Mouse (Mus musculus) liver, embryonic 14.5 days (tissue): ENCODE data around the gene Hsdl2. TPM values are rescaled to one million over a fixed set of nuclear protein-coding genes. Genes with fewer than 3 reads are reported as not detected.
A peak's percentile ranks its signal among the peaks of the same experiment; 100 is the strongest.

Source experiments
- ATAC-seq: fragments of 200-750 bp; cut with Nextera tagmentation; 2 replicates; pipeline ENCODE4 v1.8.0; 2017; ENCODE audit warnings: moderate number of reproducible peaks, mild to moderate bottlenecking, moderate library complexity; ENCODE audit not compliant: insufficient read depth
- DNase-seq, 3 experiments: peaks; one replicate each; pipeline ENCODE4 v3.0.0-alpha.2; 2012 to 2013; ENCODE audit warnings: low read depth in 3 of 3, low spot score in 3 of 3
- H3K27ac ChIP-seq: fragments of 300-500 bp; sonication (generic); 2 replicates; pipeline ENCODE4 v1.5.1; 2014; ENCODE audit warnings: moderate library complexity, mild to moderate bottlenecking, control low read depth, inconsistent platforms
- H3K27me3 ChIP-seq: fragments of 300-500 bp; sonication (generic); 2 replicates; pipeline ENCODE4 v1.6.1; 2014; ENCODE audit warnings: mild to moderate bottlenecking, low read length, moderate library complexity; ENCODE audit not compliant: control insufficient read depth, insufficient read depth
- H3K36me3 ChIP-seq: fragments of 300-500 bp; sonication (generic); replicated peaks from 2 replicates; pipeline ENCODE4 v1.6.1; 2014; ENCODE audit warnings: low read depth; ENCODE audit not compliant: control insufficient read depth, insufficient read depth
- H3K4me1 ChIP-seq, 2 experiments: fragments of 200-500 bp in 1 of 2; fragments of 300-500 bp in 1 of 2; sonication (generic) in 1 of 2; replicated peaks; 2 replicates each; pipeline ENCODE4 v1.6.1; 2012 to 2014; ENCODE audit warnings: antibody characterized with exemption in 1 of 2, inconsistent platforms in 1 of 2, low read length in 1 of 2; ENCODE audit not compliant: control insufficient read depth in 2 of 2, insufficient read depth in 2 of 2
- H3K4me2 ChIP-seq: fragments of 300-500 bp; sonication (generic); 2 replicates; pipeline ENCODE4 v1.6.1; 2014; ENCODE audit warnings: low read depth, mild to moderate bottlenecking, control low read depth, moderate library complexity
- H3K4me3 ChIP-seq, 2 experiments: fragments of 200-500 bp in 1 of 2; fragments of 300-500 bp in 1 of 2; sonication (generic) in 1 of 2; 2 replicates each; pipeline ENCODE4 v1.5.1; 2012 to 2014; ENCODE audit warnings: low read depth in 2 of 2, low read length in 2 of 2, mild to moderate bottlenecking in 2 of 2, control low read depth in 1 of 2, inconsistent platforms in 1 of 2, moderate library complexity in 1 of 2; ENCODE audit not compliant: insufficient read depth in 1 of 2
- H3K9ac ChIP-seq: fragments of 300-500 bp; sonication (generic); replicated peaks from 2 replicates; pipeline ENCODE4 v1.6.1; 2014; ENCODE audit warnings: mild to moderate bottlenecking, control low read depth, moderate library complexity
- H3K9me3 ChIP-seq: fragments of 300-500 bp; sonication (generic); 2 replicates; pipeline ENCODE4 v1.6.1; 2016; ENCODE audit warnings: low read length, mixed read lengths; ENCODE audit not compliant: control insufficient read depth
- CTCF ChIP-seq: IDR thresholded peaks from 2 replicates; pipeline ENCODE4 v1.5.1; 2016; ENCODE audit warnings: antibody characterized with exemption, low read depth, control low read depth
- EP300 ChIP-seq: IDR thresholded peaks from 2 replicates; pipeline ENCODE4 v1.6.1; 2016; ENCODE audit warnings: antibody characterized with exemption, low read depth
- WGBS: fragments of 180-500 bp; shearing (Covaris S2); extraction: QIAGEN DNeasy Blood & Tissue Kit; methylation state at CpG from one replicate; pipeline ENCODE4 v1.1.7; 2014; ENCODE audit not compliant: insufficient replicate concordance; 5-methylcytosine and 5-hydroxymethylcytosine counted together
- polyA plus RNA-seq, 2 experiments: library from polyadenylated mRNA; depleted of rRNA in 1 of 2; stranded (reverse) in 1 of 2; unstranded in 1 of 2; fragments of >200 nt; fragmentation: Nextera tagmentation in 1 of 2; extraction: Ambion mirVana in 1 of 2; gene quantifications; 2 replicates each; pipeline versions ENCODE4 v1.2.1 to v1.2.3; 2012 to 2014

The Hsdl2 gene
- polyA plus RNA-seq, 2 experiments, result 10.4 to 16.3 TPM

DNA sequence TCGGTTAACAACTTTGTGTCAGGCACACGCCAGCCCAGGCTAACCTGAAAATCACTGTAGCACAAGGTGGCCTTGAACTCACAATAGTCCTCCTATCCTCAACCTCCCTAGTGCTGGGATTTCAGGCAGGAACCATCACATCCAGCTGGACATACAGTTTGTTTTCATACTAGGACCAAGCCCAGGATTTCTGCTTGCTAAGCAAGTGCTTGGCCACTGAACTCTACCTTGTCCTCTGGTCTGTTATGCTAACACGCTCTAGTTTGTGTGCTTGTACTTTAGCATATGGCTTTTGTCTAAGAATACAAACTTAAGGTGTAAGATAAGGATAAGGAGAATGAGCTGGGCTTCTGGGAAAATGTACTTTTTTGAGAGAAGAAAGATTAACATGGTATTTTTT is 63.1 kb downstream of the Hsdl2 start:
- 45% methylated on average over 3 of the region's 3 CpGs for WGBS
- Histone ChIP-seq H3K4me1 (peaks cover 45 to 57% of the 10 kb centered on the region in 2 experiments), H3K9me3 (no peaks in the 10 kb centered on the region), H3K27me3 (no peaks in the 10 kb centered on the region), H3K36me3 (no peaks in the 10 kb centered on the region), H3K4me3 (no peak overlapping the region), H3K4me2 (no peak overlapping the region; the same call in 1 of the 2 replicates), H3K9ac (no peak overlapping the region), H3K27ac (no peak overlapping the region; the same call in 1 of the 2 replicates)
- TF ChIP-seq CTCF, result no peak
- TF ChIP-seq EP300, result no peak
- DNase-seq (no peak), ATAC-seq (no peak)

DNA sequence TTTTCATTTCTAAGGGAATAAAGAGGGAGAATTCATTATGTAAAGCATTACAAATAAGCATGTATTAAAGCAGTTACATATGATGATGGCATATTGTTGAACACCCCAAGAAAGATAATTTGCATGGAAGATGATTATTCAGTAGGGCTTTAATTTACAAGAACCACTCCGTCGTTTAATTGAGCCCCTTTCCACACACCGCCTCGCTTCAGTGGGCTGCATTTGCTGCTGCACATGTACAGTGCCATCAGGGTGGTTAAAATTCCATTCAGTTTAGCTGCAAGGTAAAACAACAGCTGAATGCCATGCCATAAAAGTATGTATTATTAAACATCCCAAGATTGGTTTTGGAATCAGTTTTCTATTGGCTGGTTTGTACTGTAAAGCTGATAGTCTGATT is 63.6 kb downstream of the Hsdl2 start:
- Histone ChIP-seq H3K4me1 (peaks cover 47 to 53% of the 10 kb centered on the region in 2 experiments), H3K27me3 (no peaks in the 10 kb centered on the region), H3K27ac (no peak overlapping the region), H3K9me3 (no peaks in the 10 kb centered on the region), H3K4me3 (no peak overlapping the region), H3K36me3 (no peaks in the 10 kb centered on the region), H3K4me2 (peak overlapping the region; percentile 22; the same call in 1 of the 2 replicates), H3K9ac (no peak overlapping the region)
- ATAC-seq (no peak), DNase-seq (no peak)
- 82% methylated on average over 4 of the region's 4 CpGs for WGBS
- no peak for TF ChIP-seq EP300
- TF ChIP-seq CTCF, result no peak

DNA sequence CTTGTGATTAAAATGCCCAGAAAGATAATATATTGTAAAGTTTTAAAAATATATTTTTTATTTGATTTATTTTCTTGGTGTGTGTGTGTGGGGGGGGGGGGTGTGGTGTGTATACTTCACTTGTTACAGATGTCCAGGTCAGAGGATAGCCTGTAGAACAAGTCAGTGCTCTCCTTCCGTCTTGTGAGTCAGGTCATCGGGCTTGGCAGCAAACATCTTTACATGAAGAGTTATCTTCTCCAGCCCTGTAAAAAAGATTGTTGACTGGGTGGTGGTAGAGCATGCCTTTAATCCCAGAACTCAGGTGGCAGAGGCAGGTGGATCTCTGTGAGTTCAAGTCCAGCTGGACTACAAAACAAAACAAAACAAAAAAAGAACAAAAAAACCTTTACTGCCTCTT is 64.2 kb downstream of the Hsdl2 start:
- DNase-seq (no peak), ATAC-seq (peak; percentile 65)
- Histone ChIP-seq H3K9me3 (no peaks in the 10 kb centered on the region), H3K9ac (peak overlapping the region; percentile 50), H3K4me2 (peak overlapping the region; percentile 57), H3K27me3 (no peaks in the 10 kb centered on the region), H3K36me3 (no peaks in the 10 kb centered on the region), H3K4me3 (peak overlapping the region; percentile 27 to 35), H3K27ac (peak overlapping the region; percentile 67), H3K4me1 (peaks cover 47 to 49% of the 10 kb centered on the region in 2 experiments)
- TF ChIP-seq CTCF (no peak), EP300 (no peak)
- WGBS, result 15% methylated on average over 2 of the region's 2 CpGs

DNA sequence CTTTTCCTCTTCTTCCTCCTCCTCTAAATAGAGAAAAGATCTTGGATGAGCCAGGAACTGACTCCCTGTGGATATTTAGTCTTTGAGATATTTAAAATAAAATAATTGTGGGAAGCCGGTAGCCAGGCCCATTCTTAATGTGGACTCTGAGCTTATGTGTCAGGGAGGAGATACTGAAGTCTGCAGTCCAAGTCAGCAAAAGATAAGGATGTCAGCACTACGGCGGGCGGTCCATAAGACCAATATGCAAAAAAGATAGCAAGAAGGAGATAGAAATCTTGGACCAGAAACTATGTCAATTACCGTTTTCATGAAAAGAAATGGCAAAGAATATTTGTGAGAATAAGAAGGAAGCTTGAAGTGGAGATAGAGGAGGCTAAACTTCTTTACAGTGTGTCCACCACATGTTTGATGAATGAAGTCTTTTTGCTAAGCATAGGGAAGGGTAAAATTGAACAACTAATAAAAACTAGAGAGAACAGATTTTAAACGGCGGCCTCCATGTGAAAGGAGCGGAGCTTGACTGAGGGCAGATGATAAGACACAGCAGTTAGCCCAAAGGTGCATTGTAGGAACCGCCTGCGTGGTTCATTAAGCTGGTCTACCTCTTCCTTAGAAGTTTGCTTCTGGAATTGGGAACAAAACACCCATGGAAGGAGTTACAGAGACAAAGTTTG is 64.8 kb downstream of the Hsdl2 start:
- H3K36me3 ChIP-seq, result no peaks in the 10 kb centered on the region
- peak; percentile 84 for TF ChIP-seq EP300
- TF ChIP-seq CTCF, result no peak
- 14% methylated on average over 10 of the region's 10 CpGs for whole genome bisulfite sequencing
- H3K9ac ChIP-seq, result peak overlapping the region; percentile 50
- H3K4me1 ChIP-seq, result peaks cover 47 to 48% of the 10 kb centered on the region in 2 experiments
- H3K27ac ChIP-seq, result peak overlapping the region; percentile 67
- DNase-seq (peak; percentile 60 to 67 (median 64)), ATAC-seq (peak; percentile 92)
- H3K4me2 ChIP-seq, result peak overlapping the region; percentile 57
- peak overlapping the region in 1 of 2 experiments; percentile 27; a peak in 2 of 4 replicates for H3K4me3 ChIP-seq
- no peaks in the 10 kb centered on the region for H3K27me3 ChIP-seq
- no peaks in the 10 kb centered on the region for H3K9me3 ChIP-seq

DNA sequence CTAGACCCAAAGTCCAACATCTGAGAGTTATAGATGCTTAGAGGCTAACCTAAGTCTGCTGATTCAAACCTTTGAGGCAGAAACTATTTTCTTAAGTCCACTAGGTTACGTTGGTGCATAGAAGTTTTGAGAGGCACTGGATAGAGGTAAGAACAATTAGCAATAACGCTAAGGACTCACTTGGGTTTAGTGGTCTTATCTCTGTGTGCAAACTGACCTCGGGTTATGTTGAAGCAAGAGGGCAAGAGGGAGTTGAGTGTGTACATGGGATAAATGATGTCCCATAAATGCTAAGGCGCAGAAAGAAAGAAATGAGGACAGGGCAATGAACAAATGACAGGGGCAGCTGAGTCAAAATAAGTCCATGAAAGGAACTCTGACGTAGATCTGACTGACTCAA is 67.8 kb downstream of the Hsdl2 start:
- H3K9ac ChIP-seq, result no peak overlapping the region
- DNase-seq, result no peak
- peaks cover 29 to 41% of the 10 kb centered on the region in 2 experiments for H3K4me1 ChIP-seq
- no peak overlapping the region for H3K4me2 ChIP-seq
- H3K27ac ChIP-seq, result no peak overlapping the region
- H3K4me3 ChIP-seq, result no peak overlapping the region
- no peaks in the 10 kb centered on the region for H3K27me3 ChIP-seq
- H3K36me3 ChIP-seq, result no peaks in the 10 kb centered on the region
- H3K9me3 ChIP-seq, result no peaks in the 10 kb centered on the region
- no peak for ATAC-seq
- TF ChIP-seq CTCF (no peak), EP300 (no peak)
- WGBS, result 38% methylated on average over 5 of the region's 5 CpGs
